Mouse (Mus musculus) kidney, postnatal 0 days (tissue): Measurements from ENCODE around the gene Madd. TPM values are rescaled to one million over a fixed set of nuclear protein-coding genes. Genes with fewer than 3 reads are reported as not detected.

Experiments
- ATAC-seq: fragments of 200-750 bp; cut with Nextera tagmentation; replicated peaks from 2 replicates; pipeline ENCODE4 v1.8.0; 2017; ENCODE audit warnings: low read depth, moderate number of reproducible peaks, moderate TSS enrichment, moderate library complexity; ENCODE audit not compliant: low FRiP score
- DNase-seq: peaks from one replicate; pipeline ENCODE4 v3.0.0-alpha.2; 2016; ENCODE audit warnings: low spot score
- H3K27ac ChIP-seq: fragments of 300-500 bp; sonication (generic); 2 replicates; pipeline ENCODE4 v1.5.1; 2014; ENCODE audit warnings: mild to moderate bottlenecking
- H3K27me3 ChIP-seq: fragments of 300-500 bp; sonication (generic); 2 replicates; pipeline ENCODE4 v1.6.1; 2014; ENCODE audit warnings: low read length, mixed read lengths; ENCODE audit not compliant: insufficient read depth
- H3K36me3 ChIP-seq: fragments of 300-500 bp; sonication (generic); 2 replicates; pipeline ENCODE4 v1.6.1; 2014; ENCODE audit warnings: low read length, mixed read lengths; ENCODE audit not compliant: insufficient read depth
- H3K4me1 ChIP-seq: fragments of 300-500 bp; sonication (generic); replicated peaks from 2 replicates; pipeline ENCODE4 v1.6.1; 2014; ENCODE audit warnings: antibody characterized with exemption, low read length, mixed read lengths; ENCODE audit not compliant: insufficient read depth
- H3K4me2 ChIP-seq: fragments of 300-500 bp; sonication (generic); 2 replicates; pipeline ENCODE4 v1.6.1; 2014; ENCODE audit warnings: mild to moderate bottlenecking, low read length, moderate library complexity, mixed read lengths
- H3K4me3 ChIP-seq: fragments of 300-500 bp; sonication (generic); replicated peaks from 2 replicates; pipeline ENCODE4 v1.5.1; 2014; ENCODE audit warnings: low read depth, low read length
- H3K9ac ChIP-seq: fragments of 300-500 bp; sonication (generic); 2 replicates; pipeline ENCODE4 v1.6.1; 2014; ENCODE audit warnings: low read depth, low read length
- H3K9me3 ChIP-seq: fragments of 300-500 bp; sonication (generic); replicated peaks from 2 replicates; pipeline ENCODE4 v1.6.1; 2016; ENCODE audit warnings: low read length, inconsistent platforms, mixed read lengths
- CTCF ChIP-seq: IDR thresholded peaks from 2 replicates; pipeline ENCODE4 v1.5.1; 2016; ENCODE audit warnings: antibody characterized with exemption, low read depth, mild to moderate bottlenecking, moderate library complexity
- WGBS: fragments of 180-500 bp; shearing (Covaris S2); extraction: QIAGEN DNeasy Blood & Tissue Kit; methylation state at CpG from one replicate; pipeline ENCODE4 v1.1.7; 2014; 5-methylcytosine and 5-hydroxymethylcytosine counted together
- polyA plus RNA-seq: library from polyadenylated mRNA; unstranded; fragments of >200 nt; fragmentation: Nextera tagmentation; extraction: Ambion mirVana; gene quantifications from 2 replicates; pipeline ENCODE4 v1.2.1, GENCODE M21; 2015

Madd gene
- polyA plus RNA-seq, 1 experiment from 2014 or later: 4.2 TPM

DNA sequence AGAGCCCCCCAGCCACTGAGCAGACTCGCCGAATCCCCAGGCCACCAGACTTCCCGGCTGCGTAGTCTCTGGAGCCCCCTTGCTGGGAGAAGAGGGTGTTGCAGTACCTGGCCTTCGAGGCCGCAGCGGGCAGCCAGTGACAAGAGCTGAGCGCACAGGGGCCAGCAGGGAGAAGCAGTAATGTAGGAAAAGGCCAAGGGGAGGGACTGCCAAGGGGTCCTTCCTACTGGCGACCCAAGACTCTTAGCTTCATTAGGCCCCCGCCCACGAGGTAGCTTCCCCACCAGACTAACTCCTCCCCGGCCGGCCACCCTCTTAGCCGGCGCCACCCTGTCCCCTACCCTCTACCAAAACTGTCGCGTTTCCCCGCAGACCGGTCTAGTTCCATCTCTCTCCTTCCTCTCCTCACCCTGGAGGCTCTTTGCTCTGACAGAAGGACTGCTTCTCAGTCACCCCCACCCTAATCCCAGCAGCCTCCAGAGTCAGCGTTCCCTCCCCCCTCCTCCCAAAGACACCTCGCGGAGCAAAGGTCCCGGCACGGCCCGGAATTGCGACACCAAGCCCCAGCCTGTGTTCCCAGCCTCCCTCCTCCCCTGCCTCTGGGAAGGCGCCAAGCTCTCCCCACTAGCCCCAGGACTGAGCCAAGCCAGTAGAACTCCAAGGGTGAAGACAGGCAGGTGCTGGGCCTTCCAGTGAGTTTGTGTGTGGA lies 11.1 kb upstream of the Madd start:
- H3K36me3 ChIP-seq: no peaks in the 10 kb centered on the region
- no peaks in the 10 kb centered on the region for H3K9me3 ChIP-seq
- peak overlapping the region; percentile 74 for H3K4me2 ChIP-seq
- no peaks in the 10 kb centered on the region for H3K27me3 ChIP-seq
- peak overlapping the region; percentile 65 for H3K27ac ChIP-seq
- H3K4me1 ChIP-seq: peaks cover 2% of the 10 kb centered on the region; the same call in 1 of the 2 replicates
- DNase-seq (peak; percentile 85), ATAC-seq (peak; percentile 89)
- H3K4me3 ChIP-seq: peak overlapping the region; percentile 30
- WGBS: under 1% methylated on average over 27 of the region's 27 CpGs
- peak; percentile 89 for TF ChIP-seq CTCF
- H3K9ac ChIP-seq: peak overlapping the region; percentile 54

DNA sequence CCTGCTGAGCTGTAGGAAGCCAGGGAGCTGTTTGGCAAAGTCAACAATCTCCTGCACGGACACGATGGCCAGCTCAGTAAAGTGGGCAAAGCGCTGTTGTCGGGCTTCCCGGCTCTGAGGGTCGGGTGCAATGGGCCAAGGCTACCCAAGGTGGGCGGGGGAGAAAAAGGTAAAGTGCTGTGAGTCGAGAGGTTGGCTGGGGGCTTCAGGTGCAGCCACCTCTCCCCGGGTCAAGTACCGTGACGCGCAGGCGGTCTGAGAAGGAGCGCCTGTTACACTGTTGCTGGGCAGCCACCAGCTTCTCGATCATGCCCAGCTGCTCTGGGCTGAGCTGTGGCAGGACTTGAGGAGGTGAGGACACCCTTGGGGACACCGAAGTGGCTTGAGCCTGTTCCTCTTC lies 6.9 kb upstream of the Madd start:
- peaks cover 2% of the 10 kb centered on the region; the same call in 1 of the 2 replicates for H3K4me1 ChIP-seq
- no peak for ATAC-seq
- H3K4me2 ChIP-seq: no peak overlapping the region
- no peaks in the 10 kb centered on the region for H3K9me3 ChIP-seq
- DNase-seq: no peak
- H3K36me3 ChIP-seq: no peaks in the 10 kb centered on the region
- 83% methylated on average over 16 of the region's 16 CpGs for WGBS
- H3K27ac ChIP-seq: no peak overlapping the region
- no peak overlapping the region for H3K9ac ChIP-seq
- TF ChIP-seq CTCF: no peak
- no peaks in the 10 kb centered on the region for H3K27me3 ChIP-seq
- no peak overlapping the region for H3K4me3 ChIP-seq

DNA sequence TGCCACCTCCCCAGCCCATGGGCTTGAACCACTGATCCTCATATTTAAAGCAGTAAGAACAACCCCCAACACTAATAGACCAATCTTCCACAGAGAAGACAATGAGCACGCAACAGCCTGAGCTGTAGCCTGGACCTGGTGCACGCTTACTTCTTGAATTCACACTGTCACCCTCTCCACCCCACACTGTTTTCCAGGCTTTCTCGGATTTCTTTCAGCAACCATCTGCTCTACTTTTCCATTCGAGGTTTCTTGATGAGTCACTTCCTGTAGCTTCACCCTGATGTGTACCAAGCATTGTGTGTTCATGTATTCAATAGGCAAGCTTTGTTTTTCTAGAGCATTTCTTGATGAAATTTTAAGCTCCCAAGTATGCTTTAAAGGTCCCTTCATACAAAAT lies 3.8 kb upstream of the Madd start:
- ATAC-seq: no peak
- no peak for TF ChIP-seq CTCF
- H3K9ac ChIP-seq: no peak overlapping the region
- H3K36me3 ChIP-seq: no peaks in the 10 kb centered on the region
- no peak for DNase-seq
- no peak overlapping the region for H3K27ac ChIP-seq
- H3K4me3 ChIP-seq: no peak overlapping the region
- no peaks in the 10 kb centered on the region for H3K27me3 ChIP-seq
- no peaks in the 10 kb centered on the region for H3K4me1 ChIP-seq
- 55% methylated on average over 4 of the region's 4 CpGs for WGBS
- H3K9me3 ChIP-seq: no peaks in the 10 kb centered on the region
- H3K4me2 ChIP-seq: no peak overlapping the region

DNA sequence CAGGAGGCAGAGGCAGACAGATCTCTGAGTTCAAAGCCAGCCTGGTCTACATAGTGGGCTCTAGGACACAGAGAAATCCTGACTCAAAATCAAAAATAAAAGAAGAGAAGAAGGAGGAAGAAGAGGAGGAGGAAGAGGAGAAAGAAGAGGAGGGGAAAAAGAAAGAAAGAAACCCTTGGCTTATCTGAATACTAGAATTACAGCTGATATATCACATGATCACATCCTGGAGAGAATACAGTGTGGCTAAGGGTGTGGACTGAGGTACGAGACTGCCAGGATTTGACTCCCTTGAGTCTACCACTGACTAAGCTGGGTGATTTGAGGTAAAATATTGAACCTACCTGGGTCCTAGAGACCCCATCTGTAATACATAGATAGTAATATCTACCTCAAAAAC lies 2.6 kb upstream of the Madd start:
- 70% methylated on average over 1 of the region's 1 CpGs for WGBS
- Histone ChIP-seq H3K36me3 (no peaks in the 10 kb centered on the region), H3K4me2 (no peak overlapping the region), H3K27me3 (no peaks in the 10 kb centered on the region), H3K4me1 (peaks cover 4% of the 10 kb centered on the region; the same call in 1 of the 2 replicates), H3K9ac (no peak overlapping the region), H3K9me3 (no peaks in the 10 kb centered on the region), H3K4me3 (no peak overlapping the region), H3K27ac (no peak overlapping the region)
- TF ChIP-seq CTCF: no peak
- DNase-seq: no peak
- ATAC-seq: no peak

DNA sequence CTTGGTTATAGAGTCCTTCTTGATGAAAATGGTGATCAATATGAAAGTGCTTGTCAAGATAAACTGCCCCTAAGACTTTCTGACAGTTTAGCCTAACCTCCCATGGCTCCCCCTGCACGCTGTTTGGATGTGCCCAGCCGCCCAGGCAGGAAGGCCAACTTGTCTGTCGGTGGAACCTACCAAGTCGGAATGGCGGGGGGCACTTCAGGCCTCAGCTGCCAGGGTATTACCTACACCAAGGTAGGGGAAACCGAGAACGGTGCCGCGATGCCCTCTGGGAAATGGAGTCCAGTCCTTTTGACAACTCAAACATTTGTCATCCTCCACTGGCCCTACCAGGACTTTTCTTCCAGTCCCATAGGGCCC lies 506 bp downstream of the Madd start:
- no peaks in the 10 kb centered on the region for H3K36me3 ChIP-seq
- DNase-seq: peak; percentile 94
- peak overlapping the region; percentile 68 for H3K9ac ChIP-seq
- H3K4me1 ChIP-seq: peaks cover 4% of the 10 kb centered on the region; the same call in 1 of the 2 replicates
- H3K27ac ChIP-seq: peak overlapping the region; percentile 61
- no peak for TF ChIP-seq CTCF
- H3K4me2 ChIP-seq: peak overlapping the region; percentile 95
- ATAC-seq: peak; percentile 94
- H3K27me3 ChIP-seq: no peaks in the 10 kb centered on the region
- peak overlapping the region; percentile 81 for H3K4me3 ChIP-seq
- no peaks in the 10 kb centered on the region for H3K9me3 ChIP-seq
- WGBS: 0% methylated on average over 9 of the region's 9 CpGs

DNA sequence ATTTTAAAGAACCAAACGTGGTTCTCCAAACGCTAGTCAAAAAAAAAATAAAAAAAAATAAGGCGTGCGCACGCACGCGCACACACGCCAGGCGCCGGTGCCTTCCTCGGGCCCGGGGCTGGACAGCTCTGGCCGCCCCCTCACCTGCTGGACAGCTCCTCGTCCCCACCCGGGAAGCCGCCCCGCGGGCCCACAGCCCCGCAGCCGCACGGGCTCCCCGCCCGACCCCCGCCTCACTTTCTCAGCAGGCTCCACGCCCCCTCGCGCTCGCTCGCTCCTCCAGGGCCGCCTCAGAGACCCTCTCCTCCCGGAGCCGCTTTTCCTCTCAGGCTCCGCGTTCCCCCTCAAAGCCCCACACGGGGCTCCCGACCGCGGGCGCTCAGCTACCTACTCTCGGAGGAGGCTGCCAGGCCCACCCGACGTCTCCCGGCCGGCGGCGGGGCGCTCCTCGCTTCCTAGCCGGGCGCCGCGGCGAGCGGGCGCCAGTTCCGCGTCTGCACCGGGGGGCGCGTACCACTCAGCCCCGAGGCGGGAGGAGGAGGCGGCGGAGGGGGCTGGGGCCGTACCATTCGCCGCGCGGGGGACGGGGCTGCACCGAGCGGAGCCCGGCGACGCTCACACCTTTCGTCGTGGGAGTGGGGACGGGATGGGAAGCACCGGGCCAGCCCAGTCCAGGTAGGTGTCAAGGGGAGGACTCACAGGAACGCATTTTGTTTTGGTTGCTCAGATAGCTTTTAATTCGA lies 1.1 kb downstream of the Madd start:
- TF ChIP-seq CTCF: no peak
- Histone ChIP-seq H3K4me2 (peak overlapping the region; percentile 95), H3K36me3 (no peaks in the 10 kb centered on the region), H3K4me1 (peaks cover 4% of the 10 kb centered on the region; the same call in 1 of the 2 replicates), H3K9me3 (no peaks in the 10 kb centered on the region), H3K27me3 (no peaks in the 10 kb centered on the region), H3K4me3 (peak overlapping the region; percentile 81), H3K27ac (peak overlapping the region; percentile 61), H3K9ac (peak overlapping the region; percentile 68)
- under 1% methylated on average over 79 of the region's 81 CpGs for WGBS
- peak; percentile 69 for DNase-seq
- ATAC-seq: peak; percentile 93
